Mouse (Mus musculus) mature B cell (primary cell): ENCODE measurements around the gene Myadml2.

Experiments
- in situ Hi-C: fragments of 300-500 bp; cut with MboI; formaldehyde crosslinking; loops from 2 replicates; pipeline ENCODE4 v1.14.3; 2019

The Myadml2 gene

DNA sequence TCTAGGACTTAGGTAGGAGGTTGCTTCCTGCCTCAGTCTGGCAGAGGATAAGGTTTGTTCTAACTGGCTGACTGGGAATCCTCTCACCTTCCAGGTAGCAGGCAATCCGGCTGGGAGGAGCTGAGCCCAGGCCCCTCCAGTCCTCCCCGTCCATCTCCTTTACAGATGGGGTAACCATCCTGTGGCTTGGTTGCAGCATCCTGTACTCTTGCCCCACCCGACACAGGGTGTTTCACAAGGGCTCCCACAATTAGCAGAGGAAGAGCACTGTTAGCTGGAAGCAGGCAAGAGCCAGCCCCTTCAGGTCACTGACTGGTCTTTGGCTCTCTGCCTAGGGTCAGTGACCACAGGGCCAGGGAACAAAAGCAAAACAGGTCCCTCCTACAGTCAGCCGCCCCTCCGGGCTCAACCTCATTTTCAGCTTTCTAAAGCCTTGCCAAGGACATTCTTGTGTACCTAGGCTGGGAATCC, 17.5 kb downstream of the Myadml2 start:
- in situ Hi-C loops, result loop anchor here (5.0 kb wide), 1 partner anchor 42 kb away; the partner anchor contains the start of gene Aspscr1

DNA sequence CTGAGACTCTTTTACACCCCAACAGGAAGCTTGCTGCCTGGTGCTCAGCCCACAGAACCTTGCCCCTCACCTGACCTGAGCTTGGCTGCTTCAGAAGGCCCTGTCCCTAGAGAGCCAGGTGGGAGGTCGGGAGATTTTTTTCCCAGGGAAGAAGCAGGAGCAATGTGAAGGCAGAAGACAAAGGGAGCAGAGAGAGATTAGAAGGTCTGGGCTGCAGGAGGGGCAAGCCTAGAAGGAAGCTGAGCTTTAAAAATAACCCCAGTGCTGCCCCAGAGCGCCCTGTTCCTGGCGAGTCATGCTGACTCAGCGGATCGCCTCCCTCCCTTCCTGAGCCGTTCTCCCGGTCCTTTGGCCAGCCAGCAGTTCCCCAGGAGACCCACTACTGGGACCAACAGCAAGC, 18.0 kb downstream of the Myadml2 start:
- in situ Hi-C loops, result loop anchor here (5.0 kb wide), 1 partner anchor 42 kb away; the partner anchor contains the start of gene Aspscr1

DNA sequence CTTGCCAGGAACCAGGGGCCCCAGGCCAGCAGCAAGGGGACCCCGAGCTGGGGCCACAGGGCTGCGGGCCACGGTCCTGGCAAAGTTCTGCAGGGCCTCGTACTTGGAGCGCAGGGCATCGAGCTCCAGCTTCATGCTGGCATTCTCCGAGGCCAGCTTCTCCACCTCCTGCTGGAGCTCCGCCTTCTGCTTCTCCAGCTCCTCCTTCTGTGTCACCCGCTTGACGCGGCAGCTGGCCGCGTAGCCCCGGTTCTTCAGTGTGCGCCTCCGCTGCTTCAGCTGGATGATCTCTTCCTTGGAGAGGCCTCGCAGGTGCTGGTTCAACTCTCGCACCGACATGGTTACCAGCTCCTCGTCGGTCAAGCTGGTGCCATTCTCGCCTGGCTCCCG, 18.6 kb downstream of the Myadml2 start:
- in situ Hi-C loops, result no loop called here

DNA sequence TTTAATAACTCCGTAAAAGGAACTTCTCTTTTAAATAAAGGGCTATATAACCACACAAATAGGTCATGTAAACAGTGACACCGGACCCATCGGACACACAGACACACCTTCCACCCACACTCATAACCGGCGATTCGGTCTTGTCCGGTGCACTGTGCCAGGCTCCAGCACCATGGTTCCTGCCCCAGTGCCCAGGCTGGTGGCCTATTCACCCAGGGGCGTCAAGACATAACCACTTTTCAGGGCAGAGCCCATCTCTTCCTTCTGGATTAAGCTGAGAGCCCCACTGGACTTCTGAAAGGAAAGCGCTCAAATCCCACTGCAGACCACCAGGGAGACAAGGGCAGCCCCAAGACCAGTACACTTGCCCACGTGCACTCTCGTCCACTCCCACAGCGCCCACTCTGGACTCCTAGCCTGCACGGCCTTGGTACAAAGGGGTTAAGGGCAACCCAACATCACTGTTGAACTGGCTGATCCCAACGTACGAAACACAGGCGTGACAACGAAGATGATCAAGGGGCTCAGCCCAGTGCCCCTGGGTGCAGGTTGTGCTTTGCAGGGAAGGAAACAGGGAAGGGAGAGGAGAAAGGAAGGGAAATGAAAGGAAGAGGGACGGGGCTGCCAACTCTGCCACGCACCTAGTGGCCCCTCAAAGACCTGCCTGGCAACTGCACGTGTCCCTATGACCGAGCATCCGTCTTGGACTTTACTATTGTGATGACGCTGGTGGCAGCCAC, 19.2 kb downstream of the Myadml2 start:
- in situ Hi-C loops, result no loop called here

DNA sequence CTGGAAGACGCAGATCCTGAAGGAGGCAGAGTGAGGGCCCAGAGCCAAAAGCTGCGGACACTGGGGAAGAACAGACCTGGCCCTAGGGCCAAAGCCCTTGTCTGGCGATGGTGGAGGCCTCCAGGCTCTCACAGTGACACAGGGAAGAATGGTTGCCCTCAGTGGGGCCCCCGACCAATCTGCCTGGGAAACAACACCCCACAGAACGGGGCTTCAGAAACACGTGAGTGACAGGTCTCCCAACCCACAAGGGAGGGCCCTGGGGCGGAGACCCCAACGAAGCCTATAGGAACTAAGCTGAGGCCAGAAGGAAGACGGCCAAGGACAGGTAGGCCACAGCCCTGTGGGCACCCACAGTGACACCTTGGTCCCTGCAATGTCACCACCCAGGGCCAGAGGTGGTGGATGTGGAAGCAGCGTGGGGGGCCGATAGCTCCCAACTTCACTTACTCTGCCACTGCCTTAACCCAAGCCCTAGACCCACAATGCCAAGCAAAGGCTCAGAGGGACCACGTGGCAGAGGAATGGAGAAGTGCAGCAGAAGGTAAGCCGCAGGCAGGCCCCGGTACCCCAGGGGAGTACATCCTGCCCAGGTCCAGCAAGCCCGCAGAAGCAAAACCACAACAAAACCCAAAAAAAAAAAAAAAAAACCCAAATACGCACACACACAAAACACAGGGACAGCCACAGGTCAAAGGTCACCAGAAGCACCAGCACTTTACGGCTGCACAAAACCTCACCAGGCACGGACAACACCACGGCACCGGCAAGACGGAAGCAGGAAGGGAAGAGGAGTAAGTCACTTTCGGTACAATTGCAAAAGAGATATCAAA, 20.3 kb downstream of the Myadml2 start:
- in situ Hi-C loops, result no loop called here

DNA sequence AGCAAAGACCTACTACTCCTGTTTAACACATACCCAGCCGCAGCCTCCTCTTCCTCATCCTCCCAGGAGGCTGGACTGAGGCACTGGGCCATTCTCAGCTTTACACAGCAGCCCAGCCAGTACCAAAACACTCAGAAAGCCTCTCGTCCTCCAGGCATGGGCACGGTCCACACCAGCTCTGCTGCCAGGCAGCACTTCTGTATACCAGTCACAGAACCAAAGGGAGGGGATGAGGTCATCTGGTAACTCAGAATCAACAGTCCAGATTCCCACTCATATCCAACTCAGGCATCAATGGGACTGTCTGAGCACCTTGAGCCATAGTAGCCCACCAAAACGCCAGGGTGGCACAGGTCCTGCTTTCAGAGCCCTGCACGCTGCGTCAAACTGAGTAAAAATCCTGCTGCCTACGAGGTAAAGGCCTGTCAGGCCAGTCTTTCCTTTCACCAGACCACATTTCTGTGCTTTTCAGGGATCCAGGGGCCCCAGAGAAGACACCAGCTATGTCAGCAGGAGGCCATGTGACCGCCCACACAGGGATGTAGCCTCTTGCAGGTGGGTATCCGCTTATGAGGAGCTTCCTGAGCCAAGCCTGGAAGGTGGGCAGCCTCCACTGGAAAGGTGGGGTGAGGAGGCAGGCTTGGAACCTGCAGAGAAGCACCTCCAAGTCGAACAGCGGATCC, 21.0 kb downstream of the Myadml2 start:
- in situ Hi-C loops, result no loop called here

DNA sequence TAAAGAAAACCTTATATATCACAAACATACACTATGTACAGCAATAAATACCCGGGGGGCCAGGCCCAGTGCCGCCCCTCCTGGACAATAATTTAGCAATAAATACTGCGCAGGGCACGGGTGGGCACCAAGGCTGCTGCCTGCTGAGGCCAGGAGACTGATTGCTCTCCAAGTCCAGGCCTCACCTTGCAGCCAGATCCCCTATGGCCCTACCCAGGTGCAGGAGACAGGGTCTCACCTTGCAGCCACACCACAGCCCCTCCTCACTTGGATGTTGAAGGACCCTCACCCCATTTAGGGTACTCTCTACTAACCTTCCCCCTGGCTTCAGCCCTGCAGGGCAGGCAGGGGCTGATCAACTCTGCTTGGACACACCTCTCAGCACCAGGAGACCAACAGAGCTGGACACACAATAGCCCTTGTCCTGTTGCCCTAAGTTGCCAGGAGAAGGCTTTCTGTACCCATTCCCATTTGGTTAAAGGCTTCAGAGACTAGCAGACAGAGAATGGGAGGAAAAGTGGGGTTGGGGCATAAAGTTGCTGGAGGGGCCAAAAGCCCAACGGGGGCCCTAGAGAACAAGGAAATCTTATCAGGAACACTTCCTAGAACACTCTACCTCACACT, 22.7 kb downstream of the Myadml2 start, which contains the start of gene Sirt7:
Sirt7 (minus strand) TSS at position 89 of the 624 bp plus-strand sequence.
- in situ Hi-C loops, result no loop called here

DNA sequence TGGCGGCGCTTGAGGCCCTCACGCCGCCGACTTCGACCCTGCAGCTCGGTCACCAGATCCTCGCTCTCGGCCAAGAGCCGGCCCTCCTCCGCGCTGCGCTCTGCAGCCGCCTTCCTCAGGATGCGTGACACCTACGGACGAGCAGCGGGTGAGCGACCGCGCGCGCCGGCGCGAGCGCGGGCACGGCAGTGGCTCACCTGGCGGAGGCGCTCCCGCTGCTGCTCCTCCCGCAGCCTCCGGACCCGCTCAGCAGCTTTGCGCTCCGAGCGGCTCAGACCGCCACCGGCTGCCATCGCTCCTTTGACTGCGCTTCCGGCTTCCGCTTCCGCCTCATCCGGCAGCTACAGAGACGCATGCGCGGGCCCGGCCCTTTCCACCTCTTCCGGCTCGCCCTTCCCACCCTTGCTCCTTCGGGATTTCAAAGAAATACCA, 23.3 kb downstream of the Myadml2 start:
- in situ Hi-C loops, result no loop called here

DNA sequence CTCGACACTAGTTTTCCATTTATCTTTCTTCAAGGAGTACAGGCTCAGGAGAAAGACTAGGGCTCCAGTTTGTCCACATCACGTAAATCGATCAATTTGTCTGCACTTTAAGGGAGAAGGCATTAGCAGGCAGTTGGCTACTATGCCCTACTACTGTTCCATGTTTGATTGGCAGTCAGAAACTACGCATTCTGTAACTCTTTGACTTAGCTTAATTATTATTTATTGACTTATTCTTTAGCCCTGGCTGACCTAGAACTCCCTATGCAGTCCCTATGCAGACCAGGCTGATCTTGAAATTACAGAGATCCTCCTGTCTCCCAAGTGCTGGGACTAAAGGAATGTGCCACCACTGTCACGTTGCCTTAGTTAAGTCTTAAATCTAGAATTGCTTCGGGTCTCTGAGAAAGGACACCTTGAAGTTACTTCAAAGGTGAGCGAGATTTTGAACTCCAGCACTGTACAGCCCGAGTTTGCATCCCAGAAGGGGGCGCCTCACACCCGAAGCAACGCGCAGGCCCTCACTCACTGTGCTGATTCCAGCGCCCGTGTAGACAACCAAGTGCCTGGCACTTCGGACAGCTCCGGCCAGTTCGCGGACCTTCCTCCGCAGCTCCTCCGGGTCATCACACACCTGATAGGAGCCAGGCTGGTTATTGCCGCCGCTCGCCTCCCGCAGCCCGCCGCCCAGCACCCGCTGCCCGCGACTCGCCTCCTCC, 23.8 kb downstream of the Myadml2 start:
- in situ Hi-C loops, result no loop called here

DNA sequence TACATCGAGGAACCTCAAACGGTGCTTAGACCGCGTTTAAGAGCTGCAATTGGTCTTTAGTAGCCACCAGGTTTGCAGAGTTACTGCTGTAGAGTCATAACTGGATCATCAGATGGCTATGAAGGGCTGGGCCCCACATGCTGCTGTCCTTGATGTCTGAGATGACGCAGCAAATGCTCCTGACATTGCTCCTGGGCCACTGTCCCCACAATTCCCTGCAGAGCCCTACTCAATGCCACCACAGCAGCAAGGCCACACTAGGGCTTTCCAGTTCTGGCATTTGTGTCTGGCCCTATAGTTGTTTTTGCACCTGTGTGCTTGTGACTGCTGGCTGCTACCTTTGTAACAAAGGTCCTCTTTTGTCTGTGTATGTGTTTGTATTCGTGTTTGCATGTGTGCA, 25.2 kb downstream of the Myadml2 start:
- in situ Hi-C loops, result no loop called here

DNA sequence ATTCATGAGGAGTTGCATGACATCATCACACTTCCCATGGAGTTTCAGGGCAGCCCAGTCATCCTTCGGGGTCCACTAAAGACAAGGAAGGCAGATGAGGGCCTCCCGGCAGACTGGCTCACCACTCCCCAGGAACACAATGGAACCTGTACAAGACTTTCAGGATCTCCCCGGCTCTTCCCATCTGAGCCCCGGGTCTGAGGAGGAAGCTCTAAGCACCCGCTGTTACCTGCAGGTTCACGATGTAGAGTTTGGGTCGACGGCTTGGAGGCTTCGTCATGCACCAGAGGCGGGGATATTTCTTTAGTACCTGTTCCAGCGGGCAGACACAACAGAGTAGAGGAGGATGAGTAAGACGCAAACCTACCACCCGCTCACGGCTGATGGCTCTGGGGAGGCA, 27.8 kb downstream of the Myadml2 start:
- in situ Hi-C loops, result no loop called here

DNA sequence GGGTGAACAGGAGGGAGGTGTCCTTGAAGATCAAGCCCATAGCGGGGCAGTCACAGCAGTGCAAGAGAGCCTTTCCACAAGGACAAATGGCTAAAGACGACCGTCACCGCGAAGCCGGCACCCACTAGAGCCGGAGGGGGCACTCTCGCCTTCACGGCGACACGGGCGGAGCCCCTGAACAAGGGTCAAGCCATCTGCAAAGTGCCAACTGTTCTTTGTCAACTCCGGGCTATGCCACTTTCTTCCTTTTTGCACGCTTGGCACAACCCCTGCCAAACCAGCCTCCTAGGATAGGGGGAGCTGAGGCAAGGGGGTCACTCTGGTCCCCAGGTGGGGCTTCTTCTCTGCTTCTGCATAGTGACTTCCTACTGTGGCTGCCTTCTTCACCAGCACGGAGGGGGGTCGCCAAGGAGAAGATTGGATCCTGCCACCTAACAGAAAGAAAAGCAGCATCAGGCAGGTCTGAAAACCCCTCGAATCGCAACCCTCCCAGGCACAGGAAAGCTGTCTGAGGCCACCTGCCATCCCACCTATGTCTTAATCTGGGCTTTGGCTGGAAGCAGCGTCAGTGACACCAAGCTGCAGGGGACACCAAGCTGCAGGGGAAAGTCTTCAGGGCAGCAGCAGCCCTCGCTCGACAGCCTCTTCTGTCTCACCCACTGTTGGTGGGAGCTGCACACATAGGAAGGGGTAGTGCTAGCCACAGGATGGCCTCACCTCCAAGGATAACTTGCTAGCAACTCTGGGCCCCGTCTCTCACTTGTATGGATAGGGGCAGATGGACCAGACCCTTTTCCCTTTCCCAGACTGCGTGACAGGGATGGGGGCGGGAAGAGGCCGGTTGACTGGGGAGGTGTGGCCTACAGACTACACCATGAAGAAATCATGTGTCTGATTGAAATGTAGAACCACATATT, 29.1 kb downstream of the Myadml2 start:
- in situ Hi-C loops, result no loop called here

DNA sequence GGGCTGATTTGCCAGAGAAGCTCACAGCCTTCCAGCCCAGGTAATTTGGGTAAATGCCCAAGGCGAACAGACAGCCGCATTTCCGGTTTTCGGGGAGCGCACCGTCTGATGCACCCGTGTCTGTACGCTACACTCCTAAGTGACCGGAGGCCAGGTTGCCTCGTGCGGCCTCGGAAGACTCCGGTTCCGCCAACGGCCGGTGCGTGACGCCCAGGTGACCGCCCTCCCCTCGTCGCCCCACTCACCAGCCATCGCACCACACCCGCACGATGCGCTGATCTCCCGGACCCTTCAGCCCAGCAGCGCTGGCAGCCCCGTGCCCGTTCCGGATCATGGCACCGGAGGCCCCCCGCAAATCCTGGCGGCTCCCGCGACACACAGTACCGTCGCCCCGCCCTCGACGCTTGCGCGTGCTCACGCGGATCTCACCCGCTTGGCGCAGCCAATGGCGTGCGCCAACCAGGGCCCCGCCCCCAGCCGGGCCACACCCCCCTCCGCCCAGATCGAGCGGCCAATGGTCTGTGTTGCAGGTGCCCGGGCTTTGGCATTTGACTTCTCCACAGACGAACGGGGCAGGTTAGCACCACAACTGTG, 30.3 kb downstream of the Myadml2 start, which contains the start of gene Pcyt2:
Pcyt2 (minus strand) TSS at position 418 of the 594 bp plus-strand sequence.
- in situ Hi-C loops, result no loop called here

DNA sequence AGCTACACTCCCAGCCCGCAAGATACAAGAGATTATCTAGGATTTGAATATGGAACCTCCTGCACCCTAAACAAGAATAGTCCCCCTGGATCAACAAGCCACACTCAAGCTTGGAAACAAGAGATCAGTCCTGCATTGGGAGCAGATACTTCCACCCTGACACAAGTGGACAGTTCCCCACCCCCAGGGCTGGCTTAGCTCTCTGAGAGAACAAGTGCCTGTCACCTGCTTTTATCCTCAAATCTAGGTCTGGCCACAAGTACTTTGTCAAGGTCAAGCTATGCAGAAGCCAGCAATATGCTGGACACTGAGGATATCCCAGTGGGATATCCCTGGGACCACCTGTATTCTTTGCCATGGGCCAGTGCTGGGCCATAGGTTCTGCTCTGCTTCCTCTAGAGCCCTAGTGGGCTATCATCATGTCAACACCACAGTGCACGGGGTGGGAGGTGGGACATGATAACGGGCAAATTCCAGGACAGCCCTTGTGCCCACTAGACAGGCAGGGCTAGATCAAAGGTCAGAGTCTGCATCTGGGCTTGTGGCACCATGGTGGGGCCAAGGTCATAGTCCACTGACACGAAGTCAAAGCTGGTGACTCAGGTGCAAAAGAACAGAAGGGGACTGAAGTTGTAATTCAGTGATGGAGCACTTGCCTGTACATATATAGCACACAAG, 31.2 kb downstream of the Myadml2 start:
- in situ Hi-C loops, result no loop called here

DNA sequence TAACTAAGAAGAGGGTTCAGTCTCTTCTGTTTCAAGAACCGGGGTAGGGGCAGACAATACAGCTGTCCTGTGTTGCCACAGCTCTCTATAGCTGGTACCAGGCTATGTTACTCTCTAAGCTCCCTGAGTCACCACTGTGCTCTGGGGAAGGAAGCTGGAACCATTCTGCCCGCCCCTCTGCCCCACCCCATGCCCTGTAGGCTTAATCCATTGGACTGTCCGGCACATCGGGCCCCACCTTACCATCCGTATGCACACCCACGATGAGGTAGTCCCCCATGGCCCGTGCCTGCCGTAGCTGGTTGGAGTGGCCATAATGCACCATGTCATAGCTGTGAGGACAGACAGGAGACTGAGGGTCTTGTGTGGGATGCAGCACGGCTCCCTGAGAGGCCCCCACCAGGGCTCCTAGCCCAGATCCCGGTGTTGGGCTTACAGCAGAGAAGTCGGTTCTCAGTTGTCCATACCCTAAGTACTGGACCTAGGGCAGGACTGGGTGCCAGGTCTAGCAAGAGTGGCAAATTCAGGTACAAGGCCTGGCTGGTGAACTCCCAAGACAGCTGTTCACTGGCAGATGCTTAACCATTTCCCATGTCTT, 32.3 kb downstream of the Myadml2 start:
- in situ Hi-C loops, result no loop called here

DNA sequence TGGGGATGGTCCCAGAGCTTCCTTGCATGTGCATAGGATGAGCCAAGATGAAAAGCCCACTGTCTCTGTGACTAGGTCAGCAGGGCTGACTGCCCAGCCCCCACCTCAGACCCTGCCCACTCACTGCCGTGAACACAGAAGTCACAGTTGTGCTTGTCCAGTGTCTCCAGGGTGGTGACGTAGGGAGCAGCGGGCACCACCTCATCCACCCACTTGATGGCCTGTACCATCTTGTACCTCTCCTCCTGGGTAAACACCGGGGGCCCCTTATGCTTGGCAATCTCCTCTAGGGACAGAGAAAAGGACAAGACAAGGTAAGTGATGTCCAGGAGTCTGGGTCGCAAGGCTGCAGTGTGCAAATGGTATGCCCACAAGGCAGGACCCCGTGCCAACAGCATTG, 32.8 kb downstream of the Myadml2 start:
- in situ Hi-C loops, result no loop called here

DNA sequence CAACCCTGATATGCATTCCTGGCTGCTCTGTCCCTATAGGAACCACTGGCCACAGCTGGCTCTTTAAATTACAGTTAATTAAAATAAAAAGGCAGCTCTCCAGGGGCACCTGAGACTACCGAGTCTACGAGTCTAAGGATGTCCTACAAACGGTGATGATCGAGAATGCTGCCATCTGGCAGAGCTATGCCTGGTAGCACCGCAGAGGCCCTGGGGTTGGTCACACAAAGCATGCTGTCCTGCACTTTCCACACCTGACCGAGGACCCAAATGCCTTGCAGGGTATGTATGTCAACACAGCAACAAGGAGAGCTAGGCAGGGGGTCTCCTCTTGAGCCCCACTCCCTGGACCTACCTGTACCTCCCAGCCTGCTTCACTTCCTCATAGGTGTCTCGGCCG, 34.0 kb downstream of the Myadml2 start:
- in situ Hi-C loops, result no loop called here

DNA sequence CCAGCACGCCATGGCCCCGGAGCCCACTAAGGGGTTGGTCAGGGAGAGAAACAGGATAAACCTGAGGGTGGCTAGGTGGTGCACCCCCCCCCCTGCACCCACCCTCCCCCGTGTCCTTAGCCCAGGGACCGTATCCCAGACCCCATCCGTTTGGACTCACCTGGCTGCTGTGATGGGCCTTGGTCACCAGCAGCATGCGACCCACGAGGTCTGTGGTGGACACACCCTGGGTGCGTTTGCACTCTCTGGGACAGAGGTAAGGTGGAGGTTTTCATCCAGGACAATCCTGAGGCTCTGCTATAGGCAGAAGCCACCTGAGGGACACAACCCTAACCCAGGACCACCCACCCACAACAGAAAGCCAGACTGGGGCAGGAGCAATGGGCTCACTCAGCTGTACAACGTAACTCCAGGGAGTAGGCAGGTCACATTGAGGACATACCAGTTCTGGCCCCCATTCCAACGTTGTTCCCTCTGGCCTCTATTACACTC, 34.4 kb downstream of the Myadml2 start:
- in situ Hi-C loops, result no loop called here
